Mouse (Mus musculus): ENCODE results near the gene Mboat1. TPM values are rescaled to one million over a fixed set of nuclear protein-coding genes. Genes with fewer than 3 reads are reported as not detected.

The Mboat1 gene
- polyA plus RNA-seq, 1 experiment from 2014 or later = 5.0 TPM

GRCm38 (mm10) chr13:30159626-30160025, 23.3 kb downstream of the Mboat1 start:
- H3K9me3 ChIP-seq = no peaks in the 10 kb centered on the region
- no peaks in the 10 kb centered on the region for H3K36me3 ChIP-seq
- H3K27ac ChIP-seq = no peak overlapping the region
- no peak overlapping the region for H3K4me3 ChIP-seq
- no peak for DNase-seq (ENCODE audit: low spot score)
- H3K4me1 ChIP-seq = no peaks in the 10 kb centered on the region
- no peaks in the 10 kb centered on the region for H3K27me3 ChIP-seq (ENCODE audit: insufficient read depth, poor library complexity, severe bottlenecking)
- 84% methylated on average over 4 of the region's 4 CpGs for WGBS

GRCm38 (mm10) chr13:30163521-30163920, 27.2 kb downstream of the Mboat1 start:
- no peak for DNase-seq (ENCODE audit: low spot score)
- no peaks in the 10 kb centered on the region for H3K36me3 ChIP-seq
- no peaks in the 10 kb centered on the region for H3K27me3 ChIP-seq (ENCODE audit: insufficient read depth, poor library complexity, severe bottlenecking)
- WGBS = 93% methylated on average over 2 of the region's 2 CpGs
- no peak overlapping the region for H3K4me3 ChIP-seq
- no peaks in the 10 kb centered on the region for H3K4me1 ChIP-seq
- no peaks in the 10 kb centered on the region for H3K9me3 ChIP-seq
- no peak overlapping the region for H3K27ac ChIP-seq

- Histone ChIP-seq H3K4me1 (no peaks in the 10 kb centered on the region), H3K4me3 (no peak overlapping the region), H3K27me3 (ENCODE audit: insufficient read depth, poor library complexity, severe bottlenecking) (no peaks in the 10 kb centered on the region), H3K9me3 (no peaks in the 10 kb centered on the region), H3K36me3 (no peaks in the 10 kb centered on the region), H3K27ac (no peak overlapping the region)
- WGBS = 68% methylated on average over 13 of the region's 14 CpGs
- DNase-seq (ENCODE audit: low spot score) = no peak
These were observed 30.1 kb downstream of the Mboat1 start for GRCm38 (mm10) chr13:30166138-30167090.

- Histone ChIP-seq H3K4me3 (no peak overlapping the region), H3K4me1 (no peaks in the 10 kb centered on the region), H3K9me3 (no peaks in the 10 kb centered on the region), H3K27ac (no peak overlapping the region), H3K27me3 (ENCODE audit: insufficient read depth, poor library complexity, severe bottlenecking) (no peaks in the 10 kb centered on the region), H3K36me3 (no peaks in the 10 kb centered on the region)
- WGBS = 81% methylated on average over 4 of the region's 4 CpGs
- DNase-seq (ENCODE audit: low spot score) = no peak
These were observed 31.2 kb downstream of the Mboat1 start for GRCm38 (mm10) chr13:30167499-30167898.

GRCm38 (mm10) chr13:30168803-30169202, 32.5 kb downstream of the Mboat1 start:
- no peak overlapping the region for H3K4me3 ChIP-seq
- H3K36me3 ChIP-seq = no peaks in the 10 kb centered on the region
- H3K4me1 ChIP-seq = no peaks in the 10 kb centered on the region
- H3K27ac ChIP-seq = no peak overlapping the region
- H3K9me3 ChIP-seq = no peaks in the 10 kb centered on the region
- 86% methylated on average over 4 of the region's 4 CpGs for WGBS
- no peak for DNase-seq (ENCODE audit: low spot score)
- H3K27me3 ChIP-seq (ENCODE audit: insufficient read depth, poor library complexity, severe bottlenecking) = no peaks in the 10 kb centered on the region

GRCm38 (mm10) chr13:30170061-30170460, 33.8 kb downstream of the Mboat1 start:
- Histone ChIP-seq H3K4me3 (no peak overlapping the region), H3K27ac (no peak overlapping the region), H3K4me1 (no peaks in the 10 kb centered on the region), H3K27me3 (ENCODE audit: insufficient read depth, poor library complexity, severe bottlenecking) (no peaks in the 10 kb centered on the region), H3K36me3 (no peaks in the 10 kb centered on the region), H3K9me3 (no peaks in the 10 kb centered on the region)
- WGBS = 81% methylated on average over 6 of the region's 6 CpGs
- DNase-seq (ENCODE audit: low spot score) = no peak

- H3K27ac ChIP-seq = no peak overlapping the region
- no peaks in the 10 kb centered on the region for H3K4me1 ChIP-seq
- no peaks in the 10 kb centered on the region for H3K36me3 ChIP-seq
- no peaks in the 10 kb centered on the region for H3K9me3 ChIP-seq
- no peak for DNase-seq (ENCODE audit: low spot score)
- no peak overlapping the region for H3K4me3 ChIP-seq
- WGBS = 88% methylated on average over 4 of the region's 4 CpGs
- no peaks in the 10 kb centered on the region for H3K27me3 ChIP-seq (ENCODE audit: insufficient read depth, poor library complexity, severe bottlenecking)
These were observed 38.3 kb downstream of the Mboat1 start for GRCm38 (mm10) chr13:30174586-30174985.

- WGBS = 79% methylated on average over 6 of the region's 6 CpGs
- no peak overlapping the region for H3K4me3 ChIP-seq
These were observed 41.1 kb downstream of the Mboat1 start for GRCm38 (mm10) chr13:30177356-30177755.

GRCm38 (mm10) chr13:30185549-30185948, 49.3 kb downstream of the Mboat1 start:
- Histone ChIP-seq H3K27me3 (ENCODE audit: insufficient read depth, poor library complexity, severe bottlenecking) (no peaks in the 10 kb centered on the region), H3K27ac (no peak overlapping the region), H3K4me1 (no peaks in the 10 kb centered on the region), H3K9me3 (no peaks in the 10 kb centered on the region), H3K36me3 (no peaks in the 10 kb centered on the region), H3K4me3 (no peak overlapping the region)
- 69% methylated on average over 6 of the region's 6 CpGs for WGBS
- DNase-seq (ENCODE audit: low spot score) = no peak

More at GRCm38 (mm10) chr13:30177356-30177755, 41.1 kb downstream of the Mboat1 start:
- no peak for DNase-seq (ENCODE audit: low spot score)
- Histone ChIP-seq H3K27ac (no peak overlapping the region), H3K27me3 (ENCODE audit: insufficient read depth, poor library complexity, severe bottlenecking) (no peaks in the 10 kb centered on the region), H3K9me3 (no peaks in the 10 kb centered on the region), H3K4me1 (no peaks in the 10 kb centered on the region), H3K36me3 (no peaks in the 10 kb centered on the region)

- H3K27me3 ChIP-seq (ENCODE audit: insufficient read depth, poor library complexity, severe bottlenecking) = no peaks in the 10 kb centered on the region
- 53% methylated on average over 6 of the region's 6 CpGs for WGBS
- H3K36me3 ChIP-seq = no peaks in the 10 kb centered on the region
- H3K4me1 ChIP-seq = no peaks in the 10 kb centered on the region
- H3K9me3 ChIP-seq = no peaks in the 10 kb centered on the region
- no peak overlapping the region for H3K4me3 ChIP-seq
- no peak for DNase-seq (ENCODE audit: low spot score)
- H3K27ac ChIP-seq = no peak overlapping the region
These were observed 49.7 kb downstream of the Mboat1 start for GRCm38 (mm10) chr13:30185959-30186358.

GRCm38 (mm10) chr13:30186456-30186855, 50.2 kb downstream of the Mboat1 start:
- Histone ChIP-seq H3K27me3 (ENCODE audit: insufficient read depth, poor library complexity, severe bottlenecking) (no peaks in the 10 kb centered on the region), H3K4me1 (no peaks in the 10 kb centered on the region), H3K4me3 (no peak overlapping the region), H3K9me3 (no peaks in the 10 kb centered on the region), H3K27ac (no peak overlapping the region), H3K36me3 (no peaks in the 10 kb centered on the region)
- no peak for DNase-seq (ENCODE audit: low spot score)
- WGBS = 74% methylated on average over 8 of the region's 8 CpGs

- Histone ChIP-seq H3K27me3 (ENCODE audit: insufficient read depth, poor library complexity, severe bottlenecking) (no peaks in the 10 kb centered on the region), H3K4me3 (no peak overlapping the region), H3K4me1 (no peaks in the 10 kb centered on the region), H3K27ac (no peak overlapping the region), H3K36me3 (no peaks in the 10 kb centered on the region), H3K9me3 (no peaks in the 10 kb centered on the region)
- no peak for DNase-seq (ENCODE audit: low spot score)
- 63% methylated on average over 3 of the region's 3 CpGs for WGBS
These were observed 55.9 kb downstream of the Mboat1 start for GRCm38 (mm10) chr13:30192031-30192716.

GRCm38 (mm10) chr13:30193363-30193762, 57.1 kb downstream of the Mboat1 start:
- H3K9me3 ChIP-seq = no peaks in the 10 kb centered on the region
- WGBS = 60% methylated on average over 4 of the region's 4 CpGs
- no peak overlapping the region for H3K4me3 ChIP-seq

More at GRCm38 (mm10) chr13:30193363-30193762, 57.1 kb downstream of the Mboat1 start:
- no peaks in the 10 kb centered on the region for H3K36me3 ChIP-seq
- H3K4me1 ChIP-seq = no peaks in the 10 kb centered on the region
- no peaks in the 10 kb centered on the region for H3K27me3 ChIP-seq (ENCODE audit: insufficient read depth, poor library complexity, severe bottlenecking)
- no peak for DNase-seq (ENCODE audit: low spot score)
- no peak overlapping the region for H3K27ac ChIP-seq
